ENCODE assay signal across 24 mouse cellular contexts in genomic region chr5:90213356-90213755, GRCm38 (mm10).
"Had no signal": no experiment of that assay in that cellular context is flagged by ENCODE, and none has a peak within 500 bp of the region (broad histone marks: within the 10 kb centered on the region; RNA-seq: fewer than 3 reads in every experiment).

No protein-coding gene starts in this region.

- H3K4me2 ChIP-seq: heart, embryonic 11.5 days; heart, embryonic 13.5 days; heart, embryonic 15.5 days; hindbrain, embryonic 12.5 days; hindbrain, embryonic 14.5 days; intestine, embryonic 15.5 days; limb, embryonic 12.5 days; liver, embryonic 11.5 days had no signal

- ATAC-seq: inflammation-experienced regulatory T-cells, adult 6 months; intestine, embryonic 15.5 days; intestine, postnatal 0 days had no signal

- H3K9me3 ChIP-seq: heart, embryonic 13.5 days; heart, embryonic 15.5 days; hindbrain, embryonic 10.5 days; hindbrain, embryonic 12.5 days; intestine, embryonic 15.5 days; limb, embryonic 10.5 days; limb, embryonic 12.5 days had no signal

- H3K4me3 ChIP-seq: heart, adult 2 months; heart, embryonic 13.5 days; heart, embryonic 15.5 days; hindbrain, embryonic 10.5 days; hindbrain, embryonic 12.5 days; intestine, embryonic 15.5 days; layer of hippocampus, adult 2 months; left cerebral cortex, adult 2 months; limb, embryonic 10.5 days; limb, embryonic 12.5 days had no signal

- H3K4me1 ChIP-seq: heart, embryonic 13.5 days; heart, embryonic 15.5 days; hindbrain, embryonic 10.5 days; hindbrain, embryonic 12.5 days; intestine, embryonic 15.5 days; limb, embryonic 10.5 days; limb, embryonic 12.5 days had no signal

- H3K27me3 ChIP-seq: heart, embryonic 13.5 days; heart, embryonic 15.5 days; hindbrain, embryonic 12.5 days; intestine, embryonic 15.5 days; limb, embryonic 12.5 days had no signal

- H3K27ac ChIP-seq: heart, adult 2 months; heart, embryonic 13.5 days; heart, embryonic 15.5 days; hindbrain, embryonic 10.5 days; hindbrain, embryonic 12.5 days; hindbrain, embryonic 14.5 days; intestine, embryonic 15.5 days; layer of hippocampus, adult 2 months; left cerebral cortex, adult 2 months; limb, embryonic 10.5 days; limb, embryonic 12.5 days had no signal

- DNase-seq: gastrocnemius, postnatal 25 days; heart, adult 2 months; heart, postnatal 14 days; heart, postnatal 4 days; kidney, adult 18-20 months; kidney, adult 8-10 months; kidney, postnatal 10 days; kidney, postnatal 25 days; kidney, postnatal 4 days; liver had no signal

- H3K9ac ChIP-seq: heart, embryonic 13.5 days; heart, embryonic 15.5 days; hindbrain, embryonic 12.5 days; hindbrain, embryonic 14.5 days; intestine, embryonic 15.5 days; limb, embryonic 12.5 days had no signal
